Mouse (Mus musculus): ENCODE results near the gene Olfr25. TPM values are rescaled to one million over a fixed set of nuclear protein-coding genes. Genes with fewer than 3 reads are reported as not detected.

Gene Olfr25
- polyA plus RNA-seq (2012; ENCODE audit: low replicate concordance), result 0.02 TPM in 1 of 2 replicates, not detected in the other

DNA sequence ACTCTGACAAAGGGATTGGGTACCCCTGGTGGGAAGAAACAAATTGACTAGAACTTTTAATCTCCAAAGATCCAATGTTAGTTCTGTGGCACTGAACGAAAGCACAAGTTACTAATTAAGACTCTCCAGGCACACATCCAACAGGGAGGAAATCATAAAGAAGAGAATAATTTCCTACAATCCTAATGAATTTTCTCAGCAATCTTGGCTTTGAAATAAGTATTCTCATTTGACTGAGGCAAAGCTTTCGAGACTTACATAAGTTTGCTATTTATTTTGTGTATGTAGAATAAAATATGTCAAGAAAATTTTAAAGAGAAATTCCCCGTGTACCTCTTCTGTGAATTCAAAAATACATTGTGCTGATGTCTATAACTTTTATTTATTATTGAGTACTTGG lies at the start of gene Olfr25:
Gene Olfr25, plus strand, starts transcription at position 301 of the 400 bp plus-strand sequence.

DNA sequence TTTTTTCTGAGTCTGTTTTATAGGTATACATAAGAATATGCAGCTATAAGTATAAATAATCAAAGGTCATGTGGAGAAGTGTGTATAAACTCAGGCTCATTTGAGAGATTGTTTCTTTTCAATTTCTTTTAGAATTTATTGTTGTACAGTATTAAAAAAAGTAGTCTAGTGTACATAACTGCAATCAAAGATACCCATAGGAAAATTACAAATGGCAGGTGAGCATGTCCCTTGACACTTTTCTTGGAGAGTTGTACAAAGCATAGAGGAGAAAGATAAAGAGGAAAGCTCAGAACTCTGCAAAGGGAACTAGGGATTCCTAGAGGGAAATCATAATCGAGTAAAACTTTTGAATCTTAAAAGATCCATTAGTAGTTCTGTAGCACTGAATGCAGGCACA lies 38.1 kb upstream of the Olfr25 start, which contains the start of gene Olfr896-ps1:
Gene Olfr896-ps1, plus strand, starts transcription at position 301 of the 400 bp plus-strand sequence.

DNA sequence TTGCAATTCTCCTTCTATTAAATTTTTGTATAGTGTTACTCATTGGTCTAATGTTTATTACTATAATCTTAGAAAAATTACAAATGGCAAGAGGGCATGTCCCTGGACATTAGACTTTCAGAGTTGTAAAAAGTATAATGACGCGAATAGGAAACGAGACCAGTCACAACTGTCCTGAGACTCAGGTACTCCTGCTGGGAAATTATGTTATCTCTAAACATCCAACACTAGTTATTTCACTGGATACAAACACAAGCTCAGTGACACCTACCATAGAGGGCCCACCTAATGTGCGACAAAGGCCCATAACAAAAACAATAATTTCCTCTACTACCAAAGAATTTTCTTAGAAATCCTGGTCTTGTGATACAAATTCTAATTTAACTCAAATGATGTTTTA lies 19.3 kb downstream of the Olfr25 start, which contains the start of gene Olfr898:
Gene Olfr898, plus strand, starts transcription at position 301 of the 400 bp plus-strand sequence.

DNA sequence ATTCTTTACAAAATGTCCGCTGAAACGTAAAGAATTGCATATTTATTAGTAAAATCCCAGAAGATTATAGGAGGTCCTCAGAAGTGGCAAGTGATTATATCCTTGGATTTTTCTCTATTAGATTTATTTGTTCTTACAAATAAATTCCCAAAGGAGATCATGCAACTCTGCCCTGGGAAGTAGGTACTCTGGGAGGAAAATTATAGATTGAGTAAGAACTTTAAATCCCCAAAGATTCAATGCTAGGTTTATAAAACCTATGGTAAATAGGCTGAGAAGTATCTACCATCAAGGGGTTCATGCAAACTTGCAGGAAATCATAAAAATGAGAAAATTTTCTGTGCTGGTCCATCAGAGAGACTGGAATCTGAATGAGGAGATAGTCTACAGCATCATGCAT lies 37.7 kb downstream of the Olfr25 start, which contains the start of gene Olfr250:
Gene Olfr250, plus strand, starts transcription at position 301 of the 400 bp plus-strand sequence.

DNA sequence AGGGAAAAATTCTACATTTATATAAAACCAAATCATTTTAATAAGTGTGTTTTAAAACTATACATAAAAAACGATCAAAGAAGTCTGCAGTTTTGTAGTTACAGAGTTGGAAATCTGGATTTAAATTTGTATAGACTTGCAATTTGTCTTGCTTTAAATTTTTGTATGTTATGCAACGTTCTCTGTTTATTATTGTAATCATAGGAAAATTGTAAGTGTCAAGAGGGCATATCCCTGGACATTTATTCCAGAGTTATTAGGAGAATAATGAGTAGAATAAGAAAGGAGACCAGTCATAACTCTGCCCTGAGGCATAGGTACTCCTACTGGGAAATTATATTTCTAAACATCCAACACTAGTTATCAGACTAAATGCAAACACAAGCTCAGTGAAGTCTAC lies 47.9 kb downstream of the Olfr25 start, which contains the start of gene Olfr251:
Gene Olfr251, plus strand, starts transcription at position 301 of the 400 bp plus-strand sequence.

Other genes starting within 250 kb of the Olfr25 start
- not detected in 2 replicates for gene Olfr887, start 245.0 kb upstream of the Olfr25 start, polyA plus RNA-seq (2012; ENCODE audit: low replicate concordance)
- gene Olfr888, start 220.9 kb upstream of the Olfr25 start, polyA plus RNA-seq (2012; ENCODE audit: low replicate concordance), result not detected in 2 replicates
- not detected in 2 replicates for gene Olfr889, start 213.9 kb upstream of the Olfr25 start, polyA plus RNA-seq (2012; ENCODE audit: low replicate concordance)
- not detected in 2 replicates for gene Olfr890, start 186.5 kb upstream of the Olfr25 start, polyA plus RNA-seq (2012; ENCODE audit: low replicate concordance)
- not detected in 2 replicates for gene Olfr891, start 148.2 kb upstream of the Olfr25 start, polyA plus RNA-seq (2012; ENCODE audit: low replicate concordance)
- not detected in 2 replicates for gene Olfr893, start 120.7 kb upstream of the Olfr25 start, polyA plus RNA-seq (2012; ENCODE audit: low replicate concordance)
- not detected in 2 replicates for gene Olfr894, start 111.0 kb upstream of the Olfr25 start, polyA plus RNA-seq (2012; ENCODE audit: low replicate concordance)
- gene Olfr143, start 76.3 kb upstream of the Olfr25 start, polyA plus RNA-seq (2012; ENCODE audit: low replicate concordance), result not detected in 2 replicates
- not detected in 2 replicates for gene Olfr895, start 61.2 kb upstream of the Olfr25 start, polyA plus RNA-seq (2012; ENCODE audit: low replicate concordance)
- 0.05 TPM in 1 of 2 replicates, not detected in the other for gene Olfr896-ps1, start 38.0 kb upstream of the Olfr25 start, polyA plus RNA-seq (2012; ENCODE audit: low replicate concordance)
- gene Olfr898, start 19.4 kb downstream of the Olfr25 start, polyA plus RNA-seq (2012; ENCODE audit: low replicate concordance), result not detected in 2 replicates
- not detected in 2 replicates for gene Olfr250, start 37.8 kb downstream of the Olfr25 start, polyA plus RNA-seq (2012; ENCODE audit: low replicate concordance)
- not detected in 2 replicates for gene Olfr251, start 48.0 kb downstream of the Olfr25 start, polyA plus RNA-seq (2012; ENCODE audit: low replicate concordance)
- gene Olfr147, start 72.6 kb downstream of the Olfr25 start, polyA plus RNA-seq (2012; ENCODE audit: low replicate concordance), result not detected in 2 replicates
- not detected in 2 replicates for gene Olfr901, start 100.4 kb downstream of the Olfr25 start, polyA plus RNA-seq (2012; ENCODE audit: low replicate concordance)
- not detected in 2 replicates for gene Olfr902, start 118.6 kb downstream of the Olfr25 start, polyA plus RNA-seq (2012; ENCODE audit: low replicate concordance)
- gene Olfr904, start 134.1 kb downstream of the Olfr25 start, polyA plus RNA-seq (2012; ENCODE audit: low replicate concordance), result not detected in 2 replicates
- not detected in 2 replicates for gene Olfr905, start 142.0 kb downstream of the Olfr25 start, polyA plus RNA-seq (2012; ENCODE audit: low replicate concordance)
- gene Olfr906, start 158.0 kb downstream of the Olfr25 start, polyA plus RNA-seq (2012; ENCODE audit: low replicate concordance), result not detected in 2 replicates
- gene Olfr907, start 166.7 kb downstream of the Olfr25 start, polyA plus RNA-seq (2012; ENCODE audit: low replicate concordance), result not detected in 2 replicates
- gene Olfr911-ps1, start 192.5 kb downstream of the Olfr25 start, polyA plus RNA-seq (2012; ENCODE audit: low replicate concordance), result not detected in 2 replicates
- gene Olfr910, start 208.8 kb downstream of the Olfr25 start, polyA plus RNA-seq (2012; ENCODE audit: low replicate concordance), result not detected in 2 replicates